Mouse (Mus musculus): ENCODE measurements at regions not wholly inside any gene's neighbourhood (a gene's known extent, or its start where the extent isn't known, plus 50 kb on each side); places are given as distances from the start of the nearest gene placed in this dataset.

- H3K4me1 ChIP-seq = peaks cover 7% of the 10 kb centered on the region
- WGBS = 79% methylated on average over 9 of the region's 9 CpGs
- no peak overlapping the region for H3K4me3 ChIP-seq
- H3K27me3 ChIP-seq (replicated peaks) = no peaks in the 10 kb centered on the region
- ATAC-seq (replicated peaks) = no peak
- no peak overlapping the region for H3K9ac ChIP-seq
- no peaks in the 10 kb centered on the region for H3K9me3 ChIP-seq
- H3K27ac ChIP-seq = peak overlapping the region; percentile 22; the same call in 1 of the 2 replicates
- H3K4me2 ChIP-seq = no peak overlapping the region
- no peaks in the 10 kb centered on the region for H3K36me3 ChIP-seq (replicated peaks)
Measured at GRCm38 (mm10) chr8:126682817-126683554, 89.2 kb upstream of the Irf2bp2 start.

DNA sequence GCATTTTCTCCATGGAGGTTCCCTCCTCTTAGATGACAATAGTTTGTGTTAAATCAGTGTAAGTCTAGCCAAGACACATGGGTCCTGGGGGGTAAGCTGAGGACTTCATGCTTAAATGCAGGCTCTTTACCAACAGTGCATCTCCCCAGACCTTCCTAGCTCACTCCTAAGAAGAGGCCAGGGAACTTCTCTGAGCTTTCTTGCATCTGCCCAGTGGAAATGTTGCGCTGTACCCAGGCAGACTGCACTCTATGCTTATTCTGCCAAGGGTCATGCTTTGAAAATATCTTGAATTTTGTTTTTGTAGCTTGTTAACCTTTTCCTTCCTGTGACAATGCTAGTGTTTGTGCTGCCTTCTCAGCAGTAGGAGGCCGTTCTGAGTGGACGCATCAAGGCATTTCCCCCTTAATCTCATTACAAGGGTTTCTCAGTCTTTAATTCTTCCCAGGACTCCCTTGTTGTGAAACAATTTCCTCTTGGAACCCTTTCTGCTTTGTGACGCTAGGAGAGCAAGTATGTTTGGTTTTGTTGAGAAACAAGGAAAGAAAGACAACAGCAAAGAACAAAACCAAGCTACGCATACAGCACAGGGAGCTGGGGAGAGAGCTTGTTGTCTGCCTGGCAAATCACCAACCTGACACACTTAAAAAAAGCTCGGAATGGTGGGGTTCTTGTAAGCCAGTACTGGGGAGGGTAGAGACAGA, 88.3 kb upstream of the Irf2bp2 start:
- Histone ChIP-seq H3K4me1 (peaks cover 15% of the 10 kb centered on the region), H3K9me3 (no peaks in the 10 kb centered on the region), H3K4me2 (no peak overlapping the region), H3K27me3 (replicated peaks) (no peaks in the 10 kb centered on the region), H3K36me3 (replicated peaks) (no peaks in the 10 kb centered on the region), H3K4me3 (no peak overlapping the region), H3K27ac (peak overlapping the region; percentile 22; the same call in 1 of the 2 replicates), H3K9ac (no peak overlapping the region)
- WGBS = 20% methylated on average over 6 of the region's 6 CpGs
- ATAC-seq (replicated peaks) = no peak

GRCm38 (mm10) chr8:126678004-126678751, 84.4 kb upstream of the Irf2bp2 start:
- Histone ChIP-seq H3K27ac (peak overlapping the region; percentile 84), H3K4me2 (no peak overlapping the region), H3K4me3 (no peak overlapping the region), H3K36me3 (replicated peaks) (no peaks in the 10 kb centered on the region), H3K27me3 (replicated peaks) (no peaks in the 10 kb centered on the region), H3K9ac (no peak overlapping the region), H3K4me1 (peaks cover 17% of the 10 kb centered on the region), H3K9me3 (no peaks in the 10 kb centered on the region)
- peak; percentile 90 for ATAC-seq (replicated peaks)
- 51% methylated on average over 13 of the region's 13 CpGs for WGBS

GRCm38 (mm10) chr8:126675153-126675552, 81.4 kb upstream of the Irf2bp2 start:
- 93% methylated on average over 2 of the region's 2 CpGs for WGBS
- no peak for ATAC-seq (replicated peaks)
- no peak overlapping the region for H3K27ac ChIP-seq
- H3K4me2 ChIP-seq = no peak overlapping the region
- peaks cover 21% of the 10 kb centered on the region for H3K4me1 ChIP-seq
- H3K9me3 ChIP-seq = no peaks in the 10 kb centered on the region
- H3K9ac ChIP-seq = no peak overlapping the region
- H3K27me3 ChIP-seq (replicated peaks) = no peaks in the 10 kb centered on the region
- no peak overlapping the region for H3K4me3 ChIP-seq
- H3K36me3 ChIP-seq (replicated peaks) = no peaks in the 10 kb centered on the region

- H3K4me3 ChIP-seq = no peak overlapping the region
- peaks cover 21% of the 10 kb centered on the region for H3K4me1 ChIP-seq
- no peak for ATAC-seq (replicated peaks)
- no peaks in the 10 kb centered on the region for H3K27me3 ChIP-seq (replicated peaks)
- 60% methylated on average over 9 of the region's 9 CpGs for WGBS
- H3K4me2 ChIP-seq = no peak overlapping the region
- no peaks in the 10 kb centered on the region for H3K9me3 ChIP-seq
- H3K36me3 ChIP-seq (replicated peaks) = no peaks in the 10 kb centered on the region
- no peak overlapping the region for H3K9ac ChIP-seq
- H3K27ac ChIP-seq = no peak overlapping the region
Measured at GRCm38 (mm10) chr8:126673038-126673740, 79.4 kb upstream of the Irf2bp2 start.

DNA sequence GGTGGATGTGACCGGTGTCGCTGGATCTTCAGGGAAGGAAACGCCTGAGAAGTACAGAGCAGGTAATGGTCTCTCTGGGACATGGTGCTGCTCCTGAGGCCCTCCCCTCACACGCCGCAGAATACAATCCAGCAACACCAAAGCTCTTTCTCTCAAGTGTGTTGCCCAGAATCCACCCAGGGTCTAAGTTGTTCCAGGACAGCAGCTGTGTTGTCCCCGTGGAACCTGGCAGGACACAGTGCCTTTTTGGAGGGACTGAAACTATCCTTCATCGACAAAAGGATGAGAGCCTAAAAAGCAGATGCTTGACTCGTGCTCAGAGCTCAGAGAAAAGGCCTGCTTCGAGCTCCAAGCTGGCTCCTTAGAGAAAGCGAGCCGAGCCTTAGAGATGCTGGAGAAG, 77.8 kb upstream of the Irf2bp2 start:
- Histone ChIP-seq H3K27ac (no peak overlapping the region), H3K9ac (no peak overlapping the region), H3K9me3 (no peaks in the 10 kb centered on the region), H3K4me1 (peaks cover 28% of the 10 kb centered on the region), H3K4me3 (no peak overlapping the region), H3K27me3 (replicated peaks) (no peaks in the 10 kb centered on the region), H3K36me3 (replicated peaks) (no peaks in the 10 kb centered on the region), H3K4me2 (no peak overlapping the region)
- WGBS = 92% methylated on average over 11 of the region's 11 CpGs
- ATAC-seq (replicated peaks) = no peak

DNA sequence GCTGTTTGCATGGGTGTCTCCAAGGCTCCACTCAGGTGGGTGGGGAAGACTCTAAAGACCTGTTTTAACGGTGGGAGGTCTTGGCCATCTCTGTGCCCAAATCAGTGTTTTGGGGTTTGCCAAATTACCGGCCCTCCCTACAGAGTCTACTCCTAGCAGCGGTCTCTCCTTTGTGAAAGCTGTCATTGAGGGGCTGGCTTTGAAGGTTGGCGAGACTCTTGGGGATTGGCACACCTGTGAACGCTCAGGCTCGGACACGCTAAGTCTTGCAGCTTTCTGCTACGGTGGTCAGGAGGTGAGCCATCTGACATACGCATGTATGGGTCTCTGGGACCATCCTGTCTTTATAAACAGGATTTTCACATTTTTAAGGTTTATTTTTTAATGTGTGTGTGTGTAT, 76.1 kb upstream of the Irf2bp2 start:
- H3K27me3 ChIP-seq (replicated peaks) = no peaks in the 10 kb centered on the region
- no peak overlapping the region for H3K4me3 ChIP-seq
- H3K4me2 ChIP-seq = no peak overlapping the region
- no peaks in the 10 kb centered on the region for H3K36me3 ChIP-seq (replicated peaks)
- no peak overlapping the region for H3K9ac ChIP-seq
- H3K4me1 ChIP-seq = peaks cover 45% of the 10 kb centered on the region
- no peak overlapping the region for H3K27ac ChIP-seq
- ATAC-seq (replicated peaks) = no peak
- WGBS = 88% methylated on average over 9 of the region's 9 CpGs
- no peaks in the 10 kb centered on the region for H3K9me3 ChIP-seq

DNA sequence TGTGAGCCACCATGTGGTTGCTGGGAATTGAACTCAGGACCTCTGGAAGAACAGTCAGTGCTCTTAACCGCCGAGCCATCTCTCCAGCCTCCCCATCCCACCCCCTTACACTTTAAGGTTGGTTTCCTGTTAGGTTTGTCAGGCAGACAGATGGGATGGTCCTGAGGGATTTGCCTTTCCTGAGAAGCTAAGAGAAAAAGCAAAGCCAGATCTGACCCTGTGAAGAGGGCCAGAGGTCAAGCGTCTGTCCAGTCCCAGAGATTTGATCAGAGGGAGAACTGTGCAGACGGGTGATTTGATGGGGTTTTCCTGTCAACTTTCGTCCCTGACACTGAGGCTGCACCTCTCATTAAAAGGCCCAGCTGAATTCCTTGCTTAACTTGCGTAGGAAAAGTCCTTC, 75.4 kb upstream of the Irf2bp2 start:
- Histone ChIP-seq H3K4me1 (peaks cover 52% of the 10 kb centered on the region), H3K9me3 (no peaks in the 10 kb centered on the region), H3K9ac (no peak overlapping the region), H3K4me2 (no peak overlapping the region), H3K27ac (no peak overlapping the region; the same call in 1 of the 2 replicates), H3K36me3 (replicated peaks) (no peaks in the 10 kb centered on the region), H3K4me3 (no peak overlapping the region), H3K27me3 (replicated peaks) (no peaks in the 10 kb centered on the region)
- 72% methylated on average over 6 of the region's 6 CpGs for WGBS
- ATAC-seq (replicated peaks) = no peak

DNA sequence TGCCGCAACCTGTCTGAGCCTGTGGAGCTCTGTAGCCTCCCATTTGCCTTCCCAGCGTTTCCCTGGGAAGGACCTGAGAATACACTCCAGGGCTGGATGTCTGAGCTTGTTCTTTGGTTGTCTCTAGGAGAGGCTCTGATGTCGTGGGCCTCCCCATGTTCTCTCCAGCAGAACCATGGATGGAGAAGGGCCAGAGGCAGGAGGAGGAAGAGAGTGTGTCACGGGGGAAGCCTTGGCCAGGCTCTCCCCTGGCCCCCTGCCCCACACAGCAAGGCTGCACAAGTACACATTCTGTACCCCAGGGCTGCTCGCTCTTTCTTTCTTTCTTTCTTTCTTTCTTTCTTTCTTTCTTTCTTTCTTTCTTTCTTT, 74.9 kb upstream of the Irf2bp2 start:
- peak overlapping the region; percentile 95 for H3K27ac ChIP-seq
- no peaks in the 10 kb centered on the region for H3K27me3 ChIP-seq (replicated peaks)
- no peaks in the 10 kb centered on the region for H3K36me3 ChIP-seq (replicated peaks)
- no peak overlapping the region for H3K4me2 ChIP-seq
- no peak for ATAC-seq (replicated peaks)
- peaks cover 58% of the 10 kb centered on the region for H3K4me1 ChIP-seq
- no peaks in the 10 kb centered on the region for H3K9me3 ChIP-seq
- H3K4me3 ChIP-seq = no peak overlapping the region
- H3K9ac ChIP-seq = no peak overlapping the region
- 68% methylated on average over 5 of the region's 5 CpGs for WGBS

- Histone ChIP-seq H3K36me3 (replicated peaks) (no peaks in the 10 kb centered on the region), H3K9me3 (no peaks in the 10 kb centered on the region), H3K27me3 (replicated peaks) (no peaks in the 10 kb centered on the region), H3K27ac (peak overlapping the region; percentile 95), H3K4me3 (no peak overlapping the region), H3K9ac (no peak overlapping the region), H3K4me1 (peaks cover 60% of the 10 kb centered on the region), H3K4me2 (no peak overlapping the region)
- ATAC-seq (replicated peaks) = peak; percentile 18; the same call in 1 of the 2 replicates
- WGBS = 44% methylated on average over 16 of the region's 16 CpGs
Measured at GRCm38 (mm10) chr8:126667721-126668656, 74.2 kb upstream of the Irf2bp2 start.

- WGBS = 36% methylated on average over 12 of the region's 12 CpGs
- Histone ChIP-seq H3K4me1 (peaks cover 65% of the 10 kb centered on the region), H3K4me2 (peak overlapping the region; percentile 32), H3K36me3 (replicated peaks) (no peaks in the 10 kb centered on the region), H3K9ac (0 out of 2 replicates have a peak overlapping the region, but pooled peaks have one; percentile 7), H3K27ac (peak overlapping the region; percentile 95), H3K4me3 (no peak overlapping the region), H3K27me3 (replicated peaks) (no peaks in the 10 kb centered on the region), H3K9me3 (no peaks in the 10 kb centered on the region)
- no peak for ATAC-seq (replicated peaks)
Measured at GRCm38 (mm10) chr8:126667086-126667720, 73.4 kb upstream of the Irf2bp2 start.
